Mouse (Mus musculus): ENCODE data around the gene Gm48551. TPM values are rescaled to one million over a fixed set of nuclear protein-coding genes. Genes with fewer than 3 reads are reported as not detected.

Gm48551 gene
- total and polyA plus RNA-seq, 3 experiments = 1.8 to 2.9 (median 2.5) TPM

- peak; percentile 59 for DNase-seq
Measured at GRCm38 (mm10) chr10:81404720-81405119, 20.5 kb downstream of the Gm48551 start.

DNA sequence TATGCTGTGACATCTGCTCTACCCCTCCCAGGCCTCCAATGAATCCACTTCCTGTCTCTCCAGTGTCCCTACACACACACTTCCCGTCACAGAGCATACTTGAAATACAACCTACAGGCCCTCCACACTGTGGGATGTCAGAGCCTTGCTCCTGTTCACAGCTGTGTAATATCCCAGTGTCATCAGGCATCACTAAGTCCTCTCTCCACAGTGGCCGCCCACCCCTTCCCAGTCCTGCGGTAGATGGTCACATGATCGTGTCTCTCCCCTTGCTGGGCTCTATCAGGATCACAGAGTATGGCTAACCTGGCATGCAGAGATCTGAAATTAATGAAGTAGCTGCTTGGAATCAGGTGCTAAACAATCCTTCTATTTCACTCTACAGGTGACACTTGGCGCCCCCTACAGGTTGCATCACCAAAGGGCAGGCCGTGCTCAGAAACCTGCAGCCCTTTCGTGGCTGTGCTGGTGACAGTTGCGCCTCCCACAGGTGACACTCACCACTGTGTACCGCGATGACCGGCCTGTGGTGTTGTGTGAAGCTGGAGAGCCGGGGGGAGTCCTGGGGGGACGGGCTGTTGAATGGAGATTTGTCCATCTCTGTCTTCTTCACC, 21.4 kb downstream of the Gm48551 start:
- DNase-seq = no peak

GRCm38 (mm10) chr10:81406504-81407440, 22.5 kb downstream of the Gm48551 start:
- DNase-seq = peak; percentile 30

DNA sequence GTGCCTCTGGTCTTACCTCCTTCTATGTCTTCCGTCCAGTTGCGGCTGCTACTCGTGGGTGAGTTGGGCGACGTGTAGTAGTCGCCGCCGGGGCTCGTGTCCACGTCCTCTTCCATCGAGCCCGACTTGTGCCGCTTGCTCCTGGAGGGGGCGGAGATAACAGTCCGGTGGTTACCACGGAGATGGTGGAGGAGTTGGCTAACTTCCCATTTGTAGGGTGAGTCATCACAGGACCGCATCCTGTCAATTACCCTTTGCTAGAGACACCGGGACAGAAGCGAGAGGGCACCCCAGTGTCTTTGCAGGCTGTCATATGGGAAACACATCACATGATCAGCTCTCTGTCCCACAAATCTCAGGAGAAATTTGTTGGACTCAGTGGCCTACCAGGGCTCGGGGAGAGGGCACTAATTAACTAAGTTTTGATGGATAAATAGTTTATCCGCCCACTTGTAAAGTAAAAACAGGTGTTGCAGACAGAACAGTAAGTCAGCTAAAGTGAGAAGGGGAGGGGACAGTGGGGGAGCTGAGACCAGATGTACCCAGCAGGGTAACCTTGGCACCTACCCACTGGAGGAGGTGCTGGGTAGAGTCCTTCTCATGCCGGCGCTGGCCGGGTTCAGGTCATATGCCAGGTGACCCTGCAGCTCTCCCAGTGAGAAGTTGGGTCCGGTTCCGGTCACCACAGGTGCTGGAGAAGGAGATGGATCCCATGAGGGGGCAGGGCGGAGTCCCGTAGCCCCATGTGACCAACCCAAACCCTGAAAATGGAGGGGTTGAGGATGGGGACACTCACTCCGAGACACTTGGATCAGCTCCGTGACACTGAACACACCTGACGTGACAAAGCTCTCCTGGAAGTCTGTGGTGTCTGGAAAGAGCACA, 23.5 kb downstream of the Gm48551 start:
- peak; percentile 95 for DNase-seq

GRCm38 (mm10) chr10:81408424-81408729, 24.1 kb downstream of the Gm48551 start:
- DNase-seq = no peak

DNA sequence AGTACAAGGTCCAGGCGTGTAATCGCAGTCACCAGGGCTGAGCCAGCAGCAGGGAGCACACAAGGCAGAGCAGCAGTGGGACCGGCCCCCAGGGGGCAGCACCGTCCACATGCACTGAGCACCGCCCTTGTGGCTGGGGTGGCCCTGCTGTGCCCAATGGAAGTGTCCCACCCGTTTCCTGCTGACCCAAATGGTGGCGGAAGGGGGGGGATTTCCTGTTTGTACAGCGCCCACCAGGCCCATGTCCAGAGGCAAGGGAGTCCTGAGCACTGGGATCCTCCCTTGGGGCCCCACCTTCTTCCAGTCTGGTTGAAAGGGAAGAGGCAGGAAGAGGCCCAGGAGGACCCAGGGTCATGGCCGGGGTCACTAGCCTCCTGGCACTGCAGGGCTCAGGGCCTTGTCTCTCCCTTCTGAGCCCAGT, 24.6 kb downstream of the Gm48551 start:
- DNase-seq = peak; percentile 91

DNA sequence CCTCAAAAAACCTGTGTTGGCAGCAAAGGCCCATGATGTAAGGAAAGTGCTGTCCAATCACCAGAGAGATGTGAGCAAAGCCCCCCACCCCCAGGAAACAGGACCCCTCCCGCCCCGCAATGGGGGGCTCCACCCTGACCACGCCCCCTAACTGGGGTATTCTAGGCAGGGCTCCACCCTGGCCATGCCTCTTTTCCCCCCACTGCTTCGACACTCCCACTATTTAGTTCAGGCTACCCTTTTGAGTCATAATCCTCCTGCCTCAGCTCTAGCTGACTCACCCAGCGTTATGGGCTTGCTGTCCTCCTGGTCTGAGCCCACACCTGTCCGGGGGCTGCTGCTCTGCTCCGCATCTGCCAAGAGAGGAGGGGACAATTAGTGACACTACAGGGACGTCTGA, 25.1 kb downstream of the Gm48551 start:
- DNase-seq = no peak

DNA sequence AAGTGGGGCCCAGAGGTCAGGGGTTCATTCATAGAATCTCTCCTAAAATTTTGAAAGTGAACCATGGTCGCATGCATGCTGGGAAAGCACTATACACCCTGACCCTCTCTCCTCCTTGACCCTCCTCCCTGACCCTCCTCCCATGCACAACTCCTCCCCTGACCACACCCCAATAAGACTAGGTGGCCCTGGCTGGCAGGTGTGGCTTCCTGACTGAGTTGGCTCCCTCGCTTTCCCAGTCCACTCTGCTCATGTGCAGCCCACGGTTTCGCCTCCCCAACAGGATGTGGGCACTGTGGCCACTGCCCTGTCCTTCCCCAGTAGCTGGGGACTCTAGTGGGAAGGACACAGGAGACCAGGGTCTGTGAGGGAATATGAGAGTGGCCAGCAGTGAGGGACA, 26.1 kb downstream of the Gm48551 start:
- DNase-seq = peak; percentile 39

GRCm38 (mm10) chr10:81410981-81411380, 26.7 kb downstream of the Gm48551 start:
- DNase-seq = peak; percentile 70

DNA sequence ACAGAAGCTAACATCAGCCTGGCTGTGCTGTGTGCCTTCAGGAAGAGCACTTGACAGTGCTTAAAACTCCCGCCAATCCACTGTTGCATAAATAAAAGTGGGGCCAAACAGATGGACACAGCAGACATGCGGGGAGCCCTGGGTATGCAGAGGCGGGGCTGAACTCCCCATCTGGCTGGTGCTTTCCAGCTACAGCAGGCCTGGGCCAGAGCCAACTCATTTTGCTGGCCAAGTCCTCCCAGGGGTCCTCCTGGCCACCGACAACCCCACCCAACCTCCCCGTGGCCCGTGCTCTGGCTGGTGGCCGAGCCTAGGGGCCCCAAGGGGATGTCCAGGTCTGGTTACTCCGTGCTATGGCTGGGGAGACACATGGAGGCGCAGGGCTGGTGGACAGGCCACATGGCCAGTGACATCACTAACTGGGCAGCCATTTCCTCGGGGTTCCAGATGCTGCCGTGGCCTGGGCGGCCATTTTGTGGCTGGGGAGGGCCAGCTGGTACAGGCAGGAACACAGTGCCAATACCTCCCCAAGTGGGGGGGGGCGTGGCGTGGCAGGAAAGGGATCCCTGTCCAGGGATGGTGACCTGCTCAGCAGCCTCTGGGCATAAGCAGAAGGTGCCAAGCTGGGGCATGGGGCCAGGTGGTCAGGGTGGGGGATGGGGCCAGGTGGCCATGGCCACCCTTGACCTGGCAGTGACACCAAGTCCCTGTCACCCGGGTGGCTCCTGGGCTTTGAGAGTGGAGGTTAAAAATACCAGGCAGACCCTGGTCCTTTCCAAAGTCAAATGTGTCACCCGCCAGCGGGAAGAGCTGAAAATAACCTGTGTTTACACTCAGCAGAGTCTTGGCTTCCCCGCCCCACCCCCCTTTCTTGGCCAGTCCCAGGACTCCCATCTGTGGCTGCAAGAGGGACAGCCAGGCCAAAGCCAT, 27.5 kb downstream of the Gm48551 start:
- DNase-seq = peak; percentile 85

DNA sequence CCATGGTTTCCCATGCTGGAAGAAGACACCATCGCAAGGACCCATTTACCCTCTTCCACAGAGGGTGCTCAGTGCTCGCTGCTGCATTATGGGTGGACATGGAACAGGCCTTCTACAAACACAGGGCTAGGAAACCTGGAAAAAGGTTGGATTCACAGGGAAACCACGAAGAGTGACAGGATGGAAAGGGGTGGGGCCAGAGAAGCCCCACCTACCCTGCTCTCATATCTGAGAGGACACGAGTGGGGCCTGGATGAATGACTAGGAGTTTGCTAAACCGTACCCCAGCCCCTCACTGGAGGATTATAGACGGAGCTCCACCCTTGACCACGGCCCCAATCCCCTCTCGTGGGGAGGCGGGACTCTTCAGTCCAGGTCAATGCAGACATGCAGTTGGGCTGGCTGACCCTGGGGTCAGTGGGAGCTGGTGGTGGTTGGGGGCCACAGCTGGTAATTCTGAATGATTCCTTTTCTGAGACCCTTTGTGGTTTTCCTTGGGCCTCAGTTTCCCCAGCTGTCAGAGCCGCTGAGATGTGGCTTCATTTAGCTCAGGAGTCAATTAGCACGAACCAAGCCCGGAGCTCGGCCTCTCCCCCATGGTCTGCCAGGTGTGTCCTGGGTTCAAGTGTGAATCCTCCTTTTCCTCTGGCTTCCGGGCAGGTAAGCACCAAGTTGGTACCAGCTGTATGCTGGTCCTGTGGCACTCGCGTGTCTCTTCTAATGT, 28.5 kb downstream of the Gm48551 start:
- DNase-seq = no peak

DNA sequence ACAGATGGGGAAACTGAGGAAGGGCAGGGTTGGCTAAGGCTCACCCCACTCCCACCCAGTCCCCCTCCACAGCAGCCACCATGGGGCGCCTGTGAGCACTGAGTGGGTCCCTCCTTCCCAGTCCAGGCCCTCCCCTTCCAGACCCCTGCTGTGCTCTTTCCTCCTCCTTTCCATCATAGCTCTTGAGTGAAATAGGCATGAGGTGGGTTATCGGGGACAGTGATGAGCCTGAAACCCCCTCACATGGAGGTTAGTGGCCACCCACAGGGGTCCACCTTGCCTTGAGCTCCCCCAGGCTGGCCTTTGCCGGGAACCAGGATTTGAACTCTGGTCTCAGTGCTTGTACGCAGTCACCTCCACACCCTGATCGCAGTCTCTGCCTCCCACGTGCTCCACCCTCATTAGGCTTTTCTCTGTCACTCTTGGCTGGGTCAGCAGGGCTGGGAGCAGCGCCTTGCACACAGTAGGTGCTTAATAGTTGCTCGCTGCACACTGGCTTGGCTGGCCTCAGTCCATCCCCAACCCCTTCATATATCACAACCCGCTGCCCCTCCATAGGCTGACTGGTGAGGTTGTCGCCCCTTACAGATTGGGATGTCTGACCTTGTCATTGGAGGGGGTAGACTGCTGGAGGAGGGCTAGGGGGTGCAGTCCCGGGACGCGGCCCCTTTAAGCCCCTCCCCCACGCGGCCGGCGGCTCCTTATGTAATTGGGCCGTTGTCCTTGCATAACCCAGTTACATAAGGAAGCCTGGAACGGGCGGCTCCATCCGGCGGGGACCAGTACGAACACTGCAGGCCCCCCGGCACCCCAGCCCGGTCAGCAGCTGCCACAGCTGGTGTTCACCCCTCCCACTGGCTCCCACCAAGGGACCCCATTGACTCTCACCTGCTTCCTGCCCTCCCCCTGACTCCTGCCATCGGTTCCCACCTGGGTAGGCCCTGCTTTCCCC, 29.3 kb downstream of the Gm48551 start:
- DNase-seq = peak; percentile 90

GRCm38 (mm10) chr10:81414682-81415081, 30.4 kb downstream of the Gm48551 start:
- DNase-seq = no peak

GRCm38 (mm10) chr10:81415146-81415545, 30.9 kb downstream of the Gm48551 start:
- DNase-seq = no peak

DNA sequence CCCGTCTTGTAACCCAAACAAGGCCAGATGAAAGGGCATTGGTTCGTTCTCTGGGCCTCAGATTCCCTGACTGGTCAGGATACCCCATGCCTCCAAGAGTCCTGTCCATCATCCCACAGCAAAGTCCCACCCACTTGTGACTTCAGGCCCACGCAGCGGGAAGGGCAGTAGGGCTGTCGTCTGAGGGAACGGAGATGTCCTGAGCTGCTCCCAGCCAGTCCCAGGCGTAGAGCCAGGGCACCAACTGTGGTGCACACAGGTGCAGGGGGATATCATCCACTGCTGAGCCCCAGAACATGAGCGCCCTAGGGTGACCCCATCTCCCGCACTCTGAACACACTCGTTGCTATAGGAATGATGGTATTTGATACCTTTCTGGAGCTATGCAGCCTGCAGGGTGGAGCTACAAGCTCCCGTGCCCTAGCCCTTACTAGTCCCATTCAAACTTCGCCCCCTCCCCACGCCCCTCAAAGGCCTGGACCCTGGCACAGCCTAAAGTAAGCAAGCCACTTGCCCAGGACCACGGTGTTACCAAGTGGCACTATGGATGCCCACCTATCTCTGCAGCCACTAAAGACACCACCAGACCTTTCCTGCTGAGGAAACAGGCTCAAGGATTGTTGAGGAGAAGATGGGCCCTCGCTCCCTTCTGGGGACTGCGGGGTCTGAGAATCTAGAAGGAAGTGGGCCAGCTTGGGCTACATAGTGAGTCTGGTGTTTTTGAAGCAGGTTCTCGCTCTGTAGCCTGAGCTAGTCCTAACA, 31.5 kb downstream of the Gm48551 start:
- DNase-seq = no peak

GRCm38 (mm10) chr10:81416581-81417226, 32.4 kb downstream of the Gm48551 start:
- DNase-seq = peak; percentile 88

- DNase-seq = peak; percentile 53
Measured at GRCm38 (mm10) chr10:81417227-81418215, 33.3 kb downstream of the Gm48551 start.

Measured in adrenal gland, adult 2 months (tissue).